Mouse (Mus musculus) MEL (cell line): ENCODE data around the gene Dnase2b.

Experiments used
- EP300 ChIP-seq, 2 experiments: IDR thresholded peaks; 2 replicates each; pipeline ENCODE4 v1.6.1; 2011; ENCODE audit warnings: improper control_type of control experiment in 2 of 2, low read length in 2 of 2, low read depth in 1 of 2, mild to moderate bottlenecking in 1 of 2
- HCFC1 ChIP-seq: IDR thresholded peaks from 2 replicates; pipeline ENCODE4 v1.6.1; 2012; ENCODE audit warnings: low read depth, mild to moderate bottlenecking, inconsistent platforms, low read length, improper control_type of control experiment, moderate library complexity
- POLR2A ChIP-seq, 2 experiments: IDR thresholded peaks; 2 replicates each; pipeline ENCODE4 v1.6.1; 2011 to 2012; ENCODE audit warnings: low read length in 2 of 2, mild to moderate bottlenecking in 2 of 2, control low read depth in 1 of 2, improper control_type of control experiment in 1 of 2, low read depth in 1 of 2, moderate library complexity in 1 of 2; ENCODE audit not compliant: control insufficient read depth in 1 of 2, insufficient read depth in 1 of 2, poor library complexity in 1 of 2
- POLR2AphosphoS2 ChIP-seq: IDR thresholded peaks from 2 replicates; pipeline ENCODE4 v1.6.1; 2011; ENCODE audit warnings: low read length, improper control_type of control experiment

DNA sequence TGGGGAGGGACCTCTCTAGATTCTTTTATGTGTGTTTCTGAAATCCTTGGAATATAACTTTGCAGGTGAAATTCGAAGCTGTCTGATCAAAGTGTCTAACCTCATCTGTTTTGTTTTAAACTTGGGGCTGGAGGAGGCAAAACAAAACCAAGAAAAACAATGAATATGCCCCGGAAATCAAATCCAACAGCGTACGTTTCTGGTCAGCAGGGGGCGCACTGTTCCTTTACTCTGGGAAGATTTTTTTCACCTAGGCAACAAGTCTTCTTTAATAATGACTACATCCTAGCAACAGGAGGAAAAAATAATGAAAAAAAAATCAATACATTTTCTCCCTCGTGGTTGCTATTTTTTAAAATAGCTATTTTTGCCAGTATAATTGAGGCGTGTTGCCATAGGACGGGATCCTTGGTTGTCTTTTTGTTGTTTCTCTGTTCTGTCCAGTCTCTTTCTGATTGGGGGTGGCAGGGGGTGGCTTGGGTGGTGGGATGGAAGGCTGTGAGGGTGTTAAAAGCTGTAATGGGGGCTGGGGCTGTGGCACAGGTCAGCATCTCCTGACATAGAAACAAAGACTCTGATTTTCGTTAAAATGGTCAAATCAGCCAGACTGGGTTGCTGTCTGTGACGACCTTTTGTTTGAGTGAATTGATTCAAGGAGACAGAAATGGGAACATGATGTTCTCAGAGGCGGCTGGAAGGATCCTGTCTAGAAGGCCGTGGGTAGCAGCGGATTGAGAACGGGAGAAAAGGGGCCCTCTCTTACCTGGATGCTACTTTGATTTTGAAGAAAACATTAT is 50.9 kb downstream of the Dnase2b start:
- TF ChIP-seq POLR2AphosphoS2 (no peak), HCFC1 (no peak), EP300 (IDR thresholded peaks at IDR 0.05; ENCODE audit: low read depth in 1 of 2, low read length in 2 of 2) (no peak), POLR2A (IDR thresholded peaks at IDR 0.05; ENCODE audit: control insufficient read depth in 1 of 2, insufficient read depth in 1 of 2, low read depth in 1 of 2, low read length in 2 of 2, poor library complexity in 1 of 2) (no peak)
